Mouse (Mus musculus) neutrophil, adult 59 days (primary cell): ENCODE data around the gene Tspan31. TPM values are rescaled to one million over a fixed set of nuclear protein-coding genes. Genes with fewer than 3 reads are reported as not detected.

ENCODE experiments used
- total RNA-seq, 2 experiments: library from RNA; stranded (reverse); gene quantifications; 1 replicate in 1 of 2; 2 replicates in 1 of 2; pipeline ENCODE4 v1.2.4; 2023

Tspan31 gene
- 10 to 100 TPM; 22.0 to 22.1 TPM for total RNA-seq

DNA sequence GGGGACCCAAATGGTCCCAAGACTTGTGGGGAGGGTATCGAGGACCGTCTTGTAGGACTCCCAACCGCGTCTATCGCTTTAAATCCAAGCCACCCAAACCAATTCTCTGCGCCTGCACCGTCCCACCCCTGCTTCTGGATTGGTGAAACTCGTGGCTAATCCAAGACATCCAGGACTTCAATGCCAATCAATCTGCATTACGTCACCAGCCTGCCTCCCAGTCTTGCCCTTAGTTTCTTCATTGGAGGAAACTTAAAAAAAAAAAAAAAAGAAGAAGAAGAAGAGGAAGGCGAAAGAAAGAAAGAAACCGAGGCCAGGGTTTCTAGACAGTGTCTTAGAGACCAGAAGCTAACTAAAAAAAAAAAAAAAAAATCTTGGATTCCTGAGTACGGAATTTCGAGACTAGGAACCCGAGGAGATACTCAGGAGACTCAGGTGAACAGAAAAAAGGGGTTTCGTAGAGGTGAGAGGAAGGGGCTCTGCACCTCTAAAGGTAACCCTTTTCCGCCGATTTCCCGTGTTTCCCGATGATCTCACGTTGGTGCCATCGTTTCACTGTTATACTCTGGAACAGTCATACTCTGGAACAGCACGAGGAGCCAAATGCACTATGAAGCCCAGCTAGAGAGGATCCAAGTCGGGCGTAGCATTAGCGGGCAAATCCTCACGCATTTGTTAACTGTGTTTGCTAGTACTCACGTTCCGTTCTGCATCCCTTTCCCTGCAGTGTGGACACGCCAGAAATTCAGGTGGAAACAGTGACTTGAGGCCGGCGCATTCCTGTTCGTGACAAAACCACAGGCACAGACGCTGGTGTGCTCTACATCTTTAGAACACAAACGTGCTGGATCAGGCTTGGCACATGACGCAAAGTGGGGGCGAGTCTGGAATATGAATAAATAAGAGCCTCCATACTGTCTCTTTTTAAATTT is at the start of gene Tspan31:
Tspan31 (minus strand) TSS at position 75 of the 932 bp plus-strand sequence.

DNA sequence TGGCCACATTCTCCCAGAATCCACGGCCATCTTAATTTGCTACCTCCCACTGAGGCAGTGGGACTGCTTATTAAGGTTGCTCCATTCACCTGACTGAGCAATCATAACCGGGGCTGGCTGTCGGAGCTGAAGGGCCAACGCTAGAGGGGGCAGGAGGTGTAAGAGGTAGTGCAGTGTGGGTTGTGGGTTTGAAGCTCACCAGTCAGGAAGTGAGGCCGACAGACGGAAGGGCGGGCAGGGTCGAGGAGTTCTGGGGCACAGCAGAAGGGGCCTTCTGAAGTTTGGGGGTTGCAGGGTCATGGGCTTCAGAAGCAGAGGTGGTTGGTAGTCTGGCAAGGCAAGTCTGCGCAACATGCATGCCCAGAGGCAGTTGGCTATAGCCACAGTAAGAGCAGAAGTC is 5.0 kb upstream of the Tspan31 start, which contains the start of gene Agap2:
Agap2 (plus strand) TSS at position 205 of the 400 bp plus-strand sequence.

DNA sequence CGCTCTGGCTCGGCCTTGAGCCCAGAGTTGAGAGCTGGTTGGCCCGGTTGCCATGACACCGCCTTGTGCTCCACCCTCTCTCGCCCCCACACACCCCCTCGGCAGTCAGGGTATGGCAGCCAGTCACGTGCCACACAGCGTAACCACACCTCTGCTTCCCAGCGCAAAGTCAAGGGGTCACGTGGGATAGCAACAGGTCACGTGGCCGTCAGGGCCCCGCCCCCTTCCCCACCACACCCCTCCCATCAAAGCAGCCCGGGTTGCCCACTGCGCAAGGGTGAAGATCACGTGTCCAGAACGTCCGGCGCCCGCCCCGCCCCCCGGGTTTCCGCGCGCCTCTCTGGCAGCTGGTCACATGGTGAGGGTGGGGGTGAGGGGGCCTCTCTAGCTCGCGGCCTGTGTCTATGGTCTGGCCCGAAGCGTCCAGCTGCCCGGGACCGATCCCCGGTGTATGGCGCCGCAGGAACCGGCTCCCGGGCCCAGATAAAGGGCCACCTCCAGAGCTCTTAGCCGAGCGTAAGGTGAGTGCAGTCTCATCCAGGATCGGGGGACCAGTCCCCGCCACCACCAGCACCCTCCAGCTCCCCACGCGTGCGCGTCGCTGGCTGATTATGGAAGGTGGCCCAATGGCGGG is 6.7 kb downstream of the Tspan31 start, which contains the start of gene Cdk4:
Cdk4 (plus strand) TSS at position 296 of the 634 bp plus-strand sequence.

DNA sequence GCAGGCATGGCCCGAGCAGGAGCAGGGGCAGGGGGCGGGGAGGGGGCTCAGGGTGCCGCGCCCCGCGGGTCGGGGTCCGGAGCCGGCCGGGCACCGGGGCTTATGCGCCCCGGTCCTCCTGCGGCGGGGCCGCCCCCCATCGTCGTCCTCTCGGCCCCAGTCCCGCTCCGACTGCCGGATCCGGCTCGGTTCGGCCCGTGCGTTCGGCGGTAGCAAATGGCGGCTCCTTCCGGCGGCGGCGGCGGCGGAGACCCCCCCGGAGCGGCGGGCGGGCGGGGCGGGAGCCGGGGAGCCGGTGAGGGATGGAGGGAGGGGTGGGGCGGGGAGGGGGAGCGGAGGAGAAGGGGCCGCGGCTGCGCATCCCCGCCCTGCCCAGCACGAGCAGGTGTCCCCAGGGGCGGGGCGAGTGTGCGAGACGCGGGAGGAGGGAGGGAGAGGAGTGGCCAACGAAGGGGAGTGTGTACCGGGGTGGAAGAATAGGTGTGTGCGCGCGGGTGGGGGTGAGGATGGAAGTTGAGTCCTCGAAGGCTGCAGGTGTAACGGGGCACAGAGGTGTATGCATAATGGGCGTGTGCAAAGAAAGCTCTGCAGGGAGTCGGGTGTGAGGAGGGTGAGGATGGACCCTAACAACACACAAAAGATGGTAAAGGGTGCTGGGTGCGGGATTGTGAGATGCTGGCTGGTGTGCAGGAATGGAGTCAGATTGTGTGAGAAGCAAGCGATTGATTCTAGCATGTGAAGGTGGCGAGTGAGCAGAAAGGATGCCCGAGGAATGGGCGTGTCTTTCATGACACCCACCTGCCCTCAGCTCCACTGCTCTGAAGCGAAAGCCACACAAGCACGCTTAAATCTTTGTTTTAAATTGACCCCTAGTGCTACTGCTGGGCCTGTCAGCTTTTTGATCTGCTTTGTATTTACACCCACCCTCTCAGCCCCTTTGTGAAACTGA is 9.8 kb downstream of the Tspan31 start, which contains the start of gene March9:
March9 (minus strand) TSS at position 217 of the 949 bp plus-strand sequence.

DNA sequence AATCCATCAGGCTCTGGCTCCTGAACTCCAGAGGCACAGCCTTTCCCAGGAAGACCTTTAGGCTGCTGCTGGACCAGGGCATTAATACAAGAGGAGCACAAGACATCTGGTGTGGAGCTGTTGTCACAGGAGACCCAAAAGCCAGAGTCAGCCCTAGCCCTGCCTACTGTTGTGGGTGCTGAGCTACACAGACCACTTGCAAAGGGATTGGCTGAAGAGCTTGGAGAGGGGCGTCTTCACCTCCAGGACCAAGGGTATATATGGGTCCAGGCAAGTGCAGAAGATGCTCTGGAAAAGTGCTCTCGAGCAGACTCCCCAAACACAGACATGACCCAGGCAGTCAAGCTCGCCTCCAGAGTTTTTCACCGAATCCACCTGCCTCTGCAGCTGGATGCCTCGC is 22.1 kb downstream of the Tspan31 start, which contains the start of gene Cyp27b1:
Cyp27b1 (plus strand) TSS at position 297 of the 400 bp plus-strand sequence.

DNA sequence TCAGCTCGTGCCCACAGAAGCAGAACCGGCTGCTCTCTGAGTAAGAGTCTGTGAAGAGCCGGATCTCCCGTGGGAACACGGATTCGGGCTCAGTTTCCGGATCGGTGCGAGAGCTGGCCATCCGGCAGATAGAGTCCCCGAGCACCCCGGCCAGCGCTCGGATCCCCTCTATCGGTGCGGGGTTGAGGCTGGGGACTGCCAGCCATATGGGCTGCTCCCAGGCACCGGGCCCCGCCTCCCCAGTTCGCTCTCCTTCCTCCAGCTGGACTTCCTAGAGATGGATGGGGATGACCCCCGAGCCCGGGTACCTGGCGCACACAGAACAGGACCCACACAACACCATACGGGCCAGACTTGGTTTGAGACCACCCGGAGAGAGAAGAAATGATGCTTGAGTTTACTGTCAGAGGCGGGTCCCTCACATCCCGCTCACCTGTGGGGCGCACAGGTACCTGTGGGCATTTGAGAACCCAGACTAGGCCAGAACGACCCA is 28.7 kb downstream of the Tspan31 start, which contains the start of the genes Mettl1 and Eef1akmt3:
Mettl1 (plus strand) TSS at position 141 of the 493 bp plus-strand sequence.
Eef1akmt3 (minus strand) TSS at position 240 of the 493 bp plus-strand sequence.

DNA sequence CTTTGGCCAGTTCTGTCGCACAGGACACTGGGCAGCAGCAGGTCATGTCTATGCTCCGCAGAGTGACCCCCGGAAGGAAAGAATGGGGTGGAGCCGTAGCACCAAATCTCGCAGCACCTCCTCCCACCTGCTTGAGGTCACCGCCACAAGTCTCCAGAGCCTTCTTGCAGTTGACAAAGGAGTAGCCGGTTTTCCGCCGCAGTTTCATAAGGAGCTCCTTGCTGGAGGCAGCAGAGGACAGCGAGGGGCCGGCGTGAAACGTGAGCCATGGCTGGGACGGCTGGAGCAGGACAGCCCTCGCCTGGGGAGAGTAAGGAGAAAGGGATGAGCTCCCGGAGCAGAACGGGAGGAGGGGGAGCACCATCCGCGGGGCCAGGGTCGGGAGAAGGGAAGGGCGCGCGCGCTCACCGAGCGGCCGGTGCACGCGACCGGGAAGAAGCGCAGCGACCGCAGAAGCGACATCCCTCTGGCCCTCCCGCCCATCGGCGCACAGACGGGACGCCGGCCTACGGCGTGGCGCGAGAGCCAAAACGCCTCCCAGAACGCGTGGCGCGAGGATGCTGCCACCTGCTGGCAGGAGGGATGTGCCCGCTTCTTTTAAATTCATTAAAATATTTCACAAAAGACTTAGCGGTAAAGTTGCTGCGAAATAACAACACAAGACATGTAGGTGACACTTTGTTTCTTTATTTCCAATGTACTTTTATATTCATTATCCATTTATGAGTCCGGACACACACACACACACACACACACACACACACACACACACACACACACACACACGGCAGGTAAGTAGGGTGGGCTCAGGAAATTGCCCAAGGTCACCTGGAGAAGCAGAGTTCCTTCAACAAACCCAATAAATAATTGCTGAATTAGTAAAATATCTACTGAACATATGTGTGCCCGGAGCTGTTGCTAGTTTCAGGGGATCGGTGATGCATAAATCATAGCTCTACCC is 39.4 kb downstream of the Tspan31 start, which contains the start of gene Tsfm:
Tsfm (minus strand) TSS at position 505 of the 961 bp plus-strand sequence.

Other genes starting within 250 kb of the Tspan31 start
- 1 to 10 TPM; 2.5 to 3.8 TPM for gene Atp23, start 168.9 kb downstream of the Tspan31 start, total RNA-seq
- 100 to 1,000 TPM; 115 to 116 TPM for gene Ctdsp2, start 91.5 kb downstream of the Tspan31 start, total RNA-seq
- gene Avil, start 69.6 kb downstream of the Tspan31 start, total RNA-seq: 1 to 10 TPM in 1 of 2 experiments, under 1 TPM in 1; 0.15 to 1.1 TPM
- gene Tsfm, start 39.4 kb downstream of the Tspan31 start, total RNA-seq: 10 to 100 TPM; 10.6 to 12.4 TPM
- gene Mettl1, start 28.9 kb downstream of the Tspan31 start, total RNA-seq: 1 to 10 TPM; 4.9 to 5.1 TPM
- gene Eef1akmt3, start 28.8 kb downstream of the Tspan31 start, total RNA-seq: under 1 TPM in 1 of 2 experiments, not detected in 1; 0.24 TPM
- gene Cyp27b1, start 22.0 kb downstream of the Tspan31 start, total RNA-seq: under 1 TPM in 1 of 2 experiments, not detected in 1; 0.73 TPM
- gene March9, start 10.1 kb downstream of the Tspan31 start, total RNA-seq: under 1 TPM in 1 of 2 experiments, not detected in 1; 0.11 TPM
- gene Cdk4, start 6.7 kb downstream of the Tspan31 start, total RNA-seq: 100 to 1,000 TPM; 114 to 127 TPM
- gene Agap2, start 5.0 kb upstream of the Tspan31 start, total RNA-seq: 10 to 100 TPM; 43.8 to 49.3 TPM
- 100 to 1,000 TPM; 106 to 107 TPM for gene Os9, start 50.9 kb upstream of the Tspan31 start, total RNA-seq
- gene B4galnt1, start 95.0 kb upstream of the Tspan31 start, total RNA-seq: 100 to 1,000 TPM; 104 to 113 TPM
- gene Slc26a10, start 110.4 kb upstream of the Tspan31 start, total RNA-seq: not detected
- gene Arhgef25, start 119.8 kb upstream of the Tspan31 start, total RNA-seq: under 1 TPM; 0.56 to 0.73 TPM
- gene Dtx3, start 125.5 kb upstream of the Tspan31 start, total RNA-seq: 10 to 100 TPM; 13.1 to 15.4 TPM
- 10 to 100 TPM; 27.5 to 28.8 TPM for gene Pip4k2c, start 141.3 kb upstream of the Tspan31 start, total RNA-seq
- gene Kif5a, start 193.1 kb upstream of the Tspan31 start, total RNA-seq: under 1 TPM; 0.26 to 0.58 TPM
- 100 to 1,000 TPM; 106 to 116 TPM for gene Dctn2, start 196.1 kb upstream of the Tspan31 start, total RNA-seq
- 100 to 1,000 TPM; 141 to 142 TPM for gene Mbd6, start 218.8 kb upstream of the Tspan31 start, total RNA-seq
- gene Mars, start 241.5 kb upstream of the Tspan31 start, total RNA-seq: 10 to 100 TPM; 35.8 to 38.0 TPM